Mouse (Mus musculus) midbrain, embryonic 14.5 days (tissue): ENCODE measurements around the gene Ahsa2. TPM values are rescaled to one million over a fixed set of nuclear protein-coding genes. Genes with fewer than 3 reads are reported as not detected.
"Not testable (repeated sequence)": the region's sequence is repeated elsewhere in the genome, so short reads cannot be mapped to it uniquely, and the experiment has no call there.

Experiments
- ATAC-seq: fragments of 200-750 bp; cut with Nextera tagmentation; 2 replicates; pipeline ENCODE4 v1.8.0; 2017; ENCODE audit warnings: moderate number of reproducible peaks, moderate library complexity; ENCODE audit not compliant: low FRiP score, low TSS enrichment
- DNase-seq: peaks from one replicate; pipeline ENCODE4 v3.0.0-alpha.2; 2015
- H3K27ac ChIP-seq: fragments of 300-500 bp; sonication (generic); replicated peaks from 2 replicates; pipeline ENCODE4 v1.5.1; 2014; ENCODE audit warnings: mild to moderate bottlenecking, low read depth, low read length, moderate library complexity
- H3K27me3 ChIP-seq: fragments of 300-500 bp; sonication (generic); 2 replicates; pipeline ENCODE4 v1.6.1; 2014; ENCODE audit warnings: low read length, control low read depth, mixed read lengths; ENCODE audit not compliant: control insufficient read depth, insufficient read depth
- H3K36me3 ChIP-seq: fragments of 300-500 bp; sonication (generic); 2 replicates; pipeline ENCODE4 v1.6.1; 2014; ENCODE audit warnings: low read length, control low read depth; ENCODE audit not compliant: control insufficient read depth, insufficient read depth
- H3K4me1 ChIP-seq: fragments of 300-500 bp; sonication (generic); 2 replicates; pipeline ENCODE4 v1.6.1; 2014; ENCODE audit warnings: mild to moderate bottlenecking, antibody characterized with exemption, low read length, control low read depth; ENCODE audit not compliant: control insufficient read depth, insufficient read depth
- H3K4me2 ChIP-seq: fragments of 300-500 bp; sonication (generic); 2 replicates; pipeline ENCODE4 v1.6.1; 2014; ENCODE audit warnings: mild to moderate bottlenecking, low read length, moderate library complexity
- H3K4me3 ChIP-seq: fragments of 300-500 bp; sonication (generic); replicated peaks from 2 replicates; pipeline ENCODE4 v1.5.1; 2014; ENCODE audit warnings: low read depth, low read length
- H3K9ac ChIP-seq: fragments of 300-500 bp; sonication (generic); replicated peaks from 2 replicates; pipeline ENCODE4 v1.6.1; 2014; ENCODE audit warnings: mild to moderate bottlenecking, low read length, moderate library complexity
- H3K9me3 ChIP-seq: fragments of 300-500 bp; sonication (generic); 2 replicates; pipeline ENCODE4 v1.6.1; 2016; ENCODE audit warnings: low read length, control low read depth, mixed read lengths; ENCODE audit not compliant: control insufficient read depth
- WGBS: fragments of 180-500 bp; shearing (Covaris S2); extraction: QIAGEN DNeasy Blood & Tissue Kit; methylation state at CpG from one replicate; pipeline ENCODE4 v1.1.7; 2014; 5-methylcytosine and 5-hydroxymethylcytosine counted together
- microRNA-seq: library from miRNA; unstranded; fragments of <30 nt; microRNA quantifications from one replicate; pipeline ENCODE4, GENCODE M21; 2016
- polyA plus RNA-seq: library from polyadenylated mRNA; unstranded; fragments of >200 nt; fragmentation: Nextera tagmentation; extraction: Ambion mirVana; gene quantifications from 2 replicates; pipeline ENCODE4 v1.2.1, GENCODE M21; 2014

The Ahsa2 gene
- polyA plus RNA-seq, 1 experiment from 2014 or later, result 122 TPM

GRCm38 (mm10) chr11:23497335-23497717 is 504 bp downstream of the Ahsa2 start:
- ATAC-seq (peak; percentile 86), DNase-seq (peak; percentile 91)
- Histone ChIP-seq H3K36me3 (peaks cover 30% of the 10 kb centered on the region), H3K4me1 (peaks cover 21% of the 10 kb centered on the region), H3K27ac (peak overlapping the region; percentile 97), H3K4me2 (peak overlapping the region; percentile 88), H3K9ac (peak overlapping the region; percentile 92), H3K27me3 (no peaks in the 10 kb centered on the region), H3K9me3 (no peaks in the 10 kb centered on the region), H3K4me3 (peak overlapping the region; percentile 83)
- under 1% methylated on average over 22 of the region's 22 CpGs for WGBS

GRCm38 (mm10) chr11:23496661-23497060 is 1.2 kb downstream of the Ahsa2 start:
- peak; percentile 19 for DNase-seq

GRCm38 (mm10) chr11:23495231-23495630 is 2.6 kb downstream of the Ahsa2 start:
- no peaks in the 10 kb centered on the region for H3K27me3 ChIP-seq
- no peak overlapping the region for H3K27ac ChIP-seq
- DNase-seq (no peak), ATAC-seq (no peak)
- no peaks in the 10 kb centered on the region for H3K9me3 ChIP-seq
- peaks cover 21% of the 10 kb centered on the region for H3K4me1 ChIP-seq
- H3K36me3 ChIP-seq, result peaks cover 51% of the 10 kb centered on the region
- H3K4me3 ChIP-seq, result no peak overlapping the region
- WGBS, result 92% methylated on average over 6 of the region's 6 CpGs
- H3K9ac ChIP-seq, result no peak overlapping the region
- H3K4me2 ChIP-seq, result peak overlapping the region; percentile 88

More at GRCm38 (mm10) chr11:23496661-23497060, 1.2 kb downstream of the Ahsa2 start:
- 42% methylated on average over 6 of the region's 6 CpGs for WGBS
- H3K4me3 ChIP-seq, result peak overlapping the region; percentile 83
- H3K4me2 ChIP-seq, result peak overlapping the region; percentile 88
- peak overlapping the region; percentile 92 for H3K9ac ChIP-seq
- H3K4me1 ChIP-seq, result peaks cover 21% of the 10 kb centered on the region
- H3K36me3 ChIP-seq, result peaks cover 37% of the 10 kb centered on the region
- no peaks in the 10 kb centered on the region for H3K9me3 ChIP-seq
- peak overlapping the region; percentile 97 for H3K27ac ChIP-seq
- no peaks in the 10 kb centered on the region for H3K27me3 ChIP-seq
- ATAC-seq, result no peak

- Histone ChIP-seq H3K9ac (no peak overlapping the region), H3K4me3 (no peak overlapping the region), H3K27ac (no peak overlapping the region), H3K36me3 (peaks cover 80% of the 10 kb centered on the region), H3K4me1 (peaks cover 21% of the 10 kb centered on the region), H3K4me2 (no peak overlapping the region), H3K9me3 (no peaks in the 10 kb centered on the region), H3K27me3 (no peaks in the 10 kb centered on the region)
- WGBS, result 92% methylated on average over 4 of the region's 4 CpGs
- DNase-seq, result no peak
- ATAC-seq, result no peak
Observed at GRCm38 (mm10) chr11:23492048-23492790, 5.6 kb downstream of the Ahsa2 start.

GRCm38 (mm10) chr11:23489955-23490354 is 7.9 kb downstream of the Ahsa2 start:
- H3K27me3 ChIP-seq, result no peaks in the 10 kb centered on the region
- H3K36me3 ChIP-seq, result peaks cover 91% of the 10 kb centered on the region
- no peak overlapping the region for H3K27ac ChIP-seq
- H3K4me3 ChIP-seq, result no peak overlapping the region
- no peak overlapping the region for H3K9ac ChIP-seq
- H3K4me2 ChIP-seq, result no peak overlapping the region
- ATAC-seq (no peak), DNase-seq (no peak)
- H3K4me1 ChIP-seq, result peaks cover 3% of the 10 kb centered on the region; the same call in 1 of the 2 replicates
- H3K9me3 ChIP-seq, result no peaks in the 10 kb centered on the region
- 100% methylated on average over 1 of the region's 1 CpGs for WGBS

DNA sequence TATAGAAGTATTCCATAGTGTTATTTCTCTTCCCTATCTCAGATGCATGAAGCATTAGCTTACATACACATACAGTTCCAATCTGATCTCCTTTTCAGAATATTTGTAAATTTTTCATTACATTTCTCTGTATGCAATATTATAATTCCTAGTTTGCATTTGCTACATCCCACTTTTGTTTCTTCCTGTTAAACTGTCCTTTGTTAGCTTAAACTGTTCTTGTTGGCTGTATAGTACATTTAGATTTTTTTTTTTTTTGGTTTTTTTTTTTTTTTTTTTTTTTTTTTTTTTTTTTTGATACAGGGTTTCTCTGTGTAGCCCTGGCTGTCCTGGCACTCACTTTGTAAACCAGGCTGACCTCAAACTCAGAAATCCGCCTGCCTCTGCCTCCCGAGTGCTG is 32.0 kb downstream of the Ahsa2 start:
- not testable (repeated sequence) for H3K9me3 ChIP-seq, DNase-seq, H3K4me3 ChIP-seq, H3K9ac ChIP-seq, H3K4me2 ChIP-seq, H3K4me1 ChIP-seq, H3K27ac ChIP-seq, H3K27me3 ChIP-seq, ATAC-seq
- 98% methylated on average over 2 of the region's 2 CpGs for WGBS
- H3K36me3 ChIP-seq, result peaks cover 51% of the 10 kb centered on the region

Small RNA genes within 50 kb of the gene (microRNA-seq; reads per million reads assigned to microRNA genes)
- gene Gm47279, result not detected

Other genes starting within 250 kb of the Ahsa2 start
- 69.0 and 110 TPM in 2 replicates for gene Xpo1, start 242.0 kb downstream of the Ahsa2 start, polyA plus RNA-seq
- gene Usp34, start 191.1 kb downstream of the Ahsa2 start, polyA plus RNA-seq, result 57.8 and 59.8 TPM in 2 replicates
- 0.28 TPM in 1 of 2 replicates, not detected in the other for gene 1700093K21Rik, start 23.1 kb upstream of the Ahsa2 start, polyA plus RNA-seq
- 156 and 185 TPM in 2 replicates for gene 0610010F05Rik, start 135.6 kb upstream of the Ahsa2 start, polyA plus RNA-seq
- gene Pus10, start 167.6 kb upstream of the Ahsa2 start, polyA plus RNA-seq, result 11.2 and 14.3 TPM in 2 replicates
- gene Pex13, start 167.9 kb upstream of the Ahsa2 start, polyA plus RNA-seq, result 40.1 and 46.2 TPM in 2 replicates